Mouse (Mus musculus) frontal cortex, postnatal 36 days (tissue): ENCODE measurements at regions not wholly inside any gene's neighbourhood (a gene's known extent, or its start where the extent isn't known, plus 50 kb on each side); places are given as distances from the start of the nearest gene placed in this dataset.
A peak's percentile ranks its signal among the peaks of the same experiment; 100 is the strongest.

ENCODE experiments used
- DNase-seq, 2 experiments: peaks; one replicate each; pipeline ENCODE4 v3.0.0; 2022; ENCODE audit warnings: low spot score in 2 of 2

DNA sequence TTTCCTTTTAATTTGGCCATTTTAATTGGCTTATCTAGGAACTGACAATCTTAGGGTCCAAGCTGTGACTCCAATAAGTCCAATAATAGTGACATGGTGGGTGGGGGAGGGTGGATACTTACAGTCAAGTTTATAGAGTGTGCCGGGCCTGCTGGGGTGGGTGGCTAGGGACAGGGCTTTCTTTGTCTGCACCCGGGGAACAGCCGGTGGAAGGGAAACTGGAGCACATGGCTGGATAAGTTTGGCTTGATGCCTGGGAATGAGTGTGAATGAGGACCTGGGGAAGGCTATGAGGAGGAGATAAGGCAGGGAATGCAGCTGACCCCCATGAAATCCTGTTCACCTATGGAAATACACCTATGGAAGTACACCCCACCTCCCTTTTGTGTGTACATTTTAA lies 81.7 kb upstream of the Cers4 start:
- DNase-seq, result peak in 1 of 2 experiments; percentile 29

DNA sequence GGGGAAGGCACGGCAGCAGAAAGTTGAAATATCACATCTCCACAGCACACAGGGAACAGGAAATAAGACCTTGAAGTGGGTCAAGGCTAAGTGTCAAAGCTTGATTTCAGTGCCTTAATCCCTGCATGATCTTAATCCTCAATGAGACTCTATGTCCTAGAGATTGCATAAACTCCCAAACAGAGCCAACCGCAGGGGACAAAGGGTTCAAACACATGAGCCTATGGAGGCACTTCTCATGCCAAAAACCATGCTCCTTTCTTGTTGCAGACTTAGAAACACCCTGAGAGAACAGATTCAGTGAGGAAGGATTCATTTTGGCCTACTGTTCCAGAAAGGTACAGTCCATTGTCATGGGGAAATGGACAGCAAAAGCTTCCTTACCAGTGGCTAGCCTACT lies 81.0 kb upstream of the Cers4 start:
- no peak for DNase-seq

- peak; percentile 28 to 56 for DNase-seq
Observed at GRCm38 (mm10) chr8:4413206-4413605, 79.6 kb upstream of the Cers4 start.

GRCm38 (mm10) chr8:4413764-4414163 lies 79.1 kb upstream of the Cers4 start:
- peak in 1 of 2 experiments; percentile 12 for DNase-seq

DNA sequence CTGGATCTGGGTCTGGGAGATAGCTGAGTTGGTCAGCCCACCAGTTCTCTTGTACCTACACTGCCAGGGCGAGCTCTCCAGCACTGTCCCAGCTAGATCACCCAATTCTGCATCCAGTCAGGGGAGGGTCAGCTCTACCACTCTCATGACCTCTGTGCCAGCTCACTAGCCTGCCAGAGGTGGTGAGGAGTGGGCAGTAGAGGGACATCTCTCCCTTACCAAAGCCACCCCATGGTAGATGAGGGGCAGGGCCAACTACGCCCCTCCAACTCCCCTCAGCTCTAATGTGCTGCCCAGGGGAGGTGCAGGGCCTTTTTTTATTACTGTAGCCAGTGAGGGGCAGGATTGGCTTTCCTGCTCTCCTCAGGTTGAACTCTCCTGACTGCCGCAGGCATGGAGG lies 75.7 kb upstream of the Cers4 start:
- no peak for DNase-seq

- no peak for DNase-seq
Observed at GRCm38 (mm10) chr8:4433161-4433560, 59.7 kb upstream of the Cers4 start.

DNA sequence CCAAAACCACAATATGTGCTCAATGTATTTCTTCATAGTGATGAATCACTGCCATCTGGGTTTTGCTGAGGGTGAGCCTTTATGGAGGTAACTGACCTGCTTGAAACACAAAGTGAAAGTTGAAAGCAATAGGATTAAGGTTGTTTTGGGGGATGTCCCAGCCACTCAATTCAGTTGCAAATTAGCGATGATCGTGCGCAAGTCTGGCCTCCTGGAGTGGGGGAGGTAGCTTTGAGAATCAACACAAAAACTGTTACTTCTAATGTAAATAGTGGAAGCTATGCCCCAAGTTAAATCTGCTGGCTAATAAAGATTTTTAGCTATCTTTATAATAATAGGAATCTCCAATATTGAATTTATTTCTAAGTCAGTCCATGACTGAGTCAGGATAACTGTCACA lies 56.3 kb upstream of the Cers4 start:
- DNase-seq, result no peak
